Mouse (Mus musculus): ENCODE measurements around the gene Asb2. TPM values are rescaled to one million over a fixed set of nuclear protein-coding genes. Genes with fewer than 3 reads are reported as not detected.

The Asb2 gene
- total RNA-seq (2021) = 1 to 10 TPM; 1.4 to 1.8 TPM

DNA sequence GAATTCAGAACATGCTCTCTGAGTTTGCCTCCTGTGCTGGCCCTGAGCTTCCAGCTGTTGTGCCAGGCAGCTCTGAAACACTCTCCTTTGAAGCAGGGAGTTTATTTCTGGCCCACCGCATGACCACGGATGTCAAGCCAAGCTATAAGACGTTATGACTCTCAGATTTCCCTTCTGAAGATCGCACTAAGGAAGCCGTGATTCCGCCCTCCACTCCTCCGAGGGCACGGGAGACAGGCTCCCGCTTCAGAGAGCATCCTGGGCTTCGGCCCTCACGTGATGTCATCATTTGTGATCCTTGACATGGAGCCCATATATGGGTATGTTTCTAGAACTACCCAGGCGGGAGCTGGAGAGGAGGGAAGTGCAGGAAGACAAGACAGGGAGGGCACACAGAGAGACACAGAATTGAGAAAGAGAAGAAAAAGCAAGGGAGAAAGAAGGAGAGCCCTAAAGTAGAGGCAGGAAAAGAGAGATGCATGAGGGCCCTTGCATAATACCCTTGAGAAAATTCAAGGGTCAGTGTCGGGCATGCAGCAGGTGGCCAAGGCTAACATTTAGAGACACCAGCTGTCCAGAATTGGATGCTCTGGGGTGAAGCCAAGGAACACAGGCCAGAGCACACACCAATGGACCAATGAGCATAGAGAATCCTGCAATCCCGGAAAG, at the start of gene Asb2:
Gene Asb2 (minus strand): TSS at position 256 of the 669 bp plus-strand sequence.
- intact Hi-C loops (cut with DNase I) = no loop called here
- DNase-seq = no peak

DNA sequence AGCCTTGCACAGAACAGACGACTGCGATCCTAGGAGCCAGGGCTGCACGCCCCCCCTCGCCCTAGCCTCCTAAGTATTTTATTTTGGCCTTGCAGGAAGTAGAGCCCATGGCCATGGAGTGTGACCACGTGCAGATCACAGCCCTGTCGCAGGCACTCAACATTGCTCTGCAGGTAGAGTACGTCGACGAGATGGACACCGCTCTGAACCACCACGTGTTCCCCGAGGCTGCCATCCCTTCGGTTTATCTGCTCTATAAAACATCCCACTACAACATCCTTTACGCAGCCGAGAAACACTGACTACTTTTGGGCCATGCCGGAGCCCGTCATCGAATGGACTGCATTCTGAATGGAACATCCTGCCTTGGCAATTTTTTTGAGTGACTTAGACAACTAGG, 48.3 kb upstream of the Asb2 start:
- intact Hi-C loops (cut with DNase I) = no loop called here
- no peak for DNase-seq

- intact Hi-C loops (cut with DNase I) = no loop called here
- DNase-seq = no peak
These were observed 41.0 kb upstream of the Asb2 start for GRCm38 (mm10) chr12:103396751-103397150.

GRCm38 (mm10) chr12:103395486-103396275, 39.9 kb upstream of the Asb2 start:
- intact Hi-C loops (cut with DNase I) = no loop called here
- no peak for DNase-seq

DNA sequence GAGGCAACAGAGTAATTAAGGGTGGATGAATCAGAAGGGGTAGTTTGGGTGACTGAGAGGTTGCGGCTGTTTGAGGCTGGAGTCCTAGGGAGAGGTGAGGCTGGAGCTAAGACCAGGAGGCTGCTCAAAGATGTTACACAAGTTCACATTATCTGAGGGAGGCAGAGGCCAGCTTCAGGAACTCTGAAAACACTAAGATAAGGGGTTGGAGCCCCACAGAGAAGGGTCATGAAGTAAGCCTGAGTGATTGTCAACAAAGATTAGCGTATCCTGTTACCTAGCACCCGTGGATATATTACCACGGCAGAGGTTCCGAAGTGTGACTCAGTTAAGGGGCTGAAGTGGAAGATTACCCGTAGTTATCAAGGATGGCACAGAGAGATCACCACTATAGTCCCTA, 37.7 kb upstream of the Asb2 start:
- no peak for DNase-seq
- intact Hi-C loops (cut with DNase I) = no loop called here

- intact Hi-C loops (cut with DNase I) = no loop called here
- no peak for DNase-seq
These were observed 35.3 kb upstream of the Asb2 start for GRCm38 (mm10) chr12:103391098-103391497.

GRCm38 (mm10) chr12:103389982-103390381, 34.2 kb upstream of the Asb2 start:
- intact Hi-C loops (cut with DNase I) = no loop called here
- no peak for DNase-seq

GRCm38 (mm10) chr12:103389348-103389727, 33.5 kb upstream of the Asb2 start:
- intact Hi-C loops (cut with DNase I) = no loop called here
- no peak for DNase-seq

DNA sequence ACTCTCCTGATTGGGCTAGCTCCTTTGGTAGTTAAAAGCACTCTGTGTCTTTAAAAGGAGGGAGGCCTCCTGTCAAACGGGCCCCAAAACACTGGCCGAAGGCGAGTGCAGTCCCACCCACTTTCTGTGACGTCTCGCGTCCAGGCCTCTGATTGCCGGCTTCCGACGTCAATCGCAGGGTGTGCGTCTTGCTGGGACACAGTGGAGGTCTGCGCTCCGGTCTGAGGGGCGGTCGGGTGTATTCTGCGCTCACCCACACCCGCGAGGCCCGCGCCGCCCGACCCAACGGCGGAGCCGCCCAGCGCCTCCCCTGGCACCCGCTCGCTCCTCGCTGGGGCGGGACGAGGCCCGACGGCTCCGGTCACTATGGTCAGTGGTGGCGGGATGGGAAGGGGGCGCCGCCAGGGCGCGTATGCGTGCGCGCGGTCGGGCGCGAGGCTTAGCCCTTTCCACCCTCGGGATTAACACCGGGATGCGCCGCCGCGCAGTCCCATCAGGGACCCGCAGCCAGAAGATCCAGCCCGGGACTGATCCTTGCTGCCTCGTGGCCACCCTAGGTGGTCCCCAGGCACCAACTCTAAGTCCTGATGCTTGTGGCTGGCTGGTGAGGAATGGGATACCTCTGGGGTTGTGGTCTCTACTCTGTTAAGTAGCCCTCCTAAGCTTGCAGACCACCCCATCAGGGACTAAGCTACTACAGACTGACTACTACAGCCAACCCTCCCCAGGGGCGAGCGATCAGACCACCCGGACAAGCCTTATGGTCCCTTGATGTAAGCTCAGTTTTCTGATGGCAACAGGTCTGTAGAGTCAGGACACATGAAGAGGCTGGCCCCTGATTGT, 32.9 kb upstream of the Asb2 start, which contains the start of gene Otub2:
Gene Otub2 (plus strand): TSS at position 178 of the 843 bp plus-strand sequence.
- peak; percentile 97 for DNase-seq
- intact Hi-C loops (cut with DNase I) = no loop called here

DNA sequence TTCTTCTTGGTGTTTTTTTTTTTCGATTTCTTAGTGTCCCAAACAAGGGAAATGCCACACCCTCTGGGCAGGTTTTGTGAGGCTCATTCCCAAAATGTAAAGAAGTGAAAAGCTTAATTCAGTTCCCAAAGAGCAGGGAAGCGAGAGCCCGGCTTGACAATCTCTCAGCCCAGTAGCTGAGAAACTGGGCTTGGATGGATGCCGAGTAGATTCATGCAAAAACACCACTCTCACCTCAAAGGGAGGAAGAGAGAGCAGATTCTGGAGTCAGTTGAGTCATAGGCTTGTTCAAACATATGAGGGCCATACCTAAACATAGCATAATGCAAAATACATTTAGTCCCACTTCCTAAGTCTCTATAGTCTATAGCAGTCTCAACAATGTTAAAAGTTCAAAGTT, 24.4 kb upstream of the Asb2 start:
- DNase-seq = no peak
- intact Hi-C loops (cut with DNase I) = no loop called here

DNA sequence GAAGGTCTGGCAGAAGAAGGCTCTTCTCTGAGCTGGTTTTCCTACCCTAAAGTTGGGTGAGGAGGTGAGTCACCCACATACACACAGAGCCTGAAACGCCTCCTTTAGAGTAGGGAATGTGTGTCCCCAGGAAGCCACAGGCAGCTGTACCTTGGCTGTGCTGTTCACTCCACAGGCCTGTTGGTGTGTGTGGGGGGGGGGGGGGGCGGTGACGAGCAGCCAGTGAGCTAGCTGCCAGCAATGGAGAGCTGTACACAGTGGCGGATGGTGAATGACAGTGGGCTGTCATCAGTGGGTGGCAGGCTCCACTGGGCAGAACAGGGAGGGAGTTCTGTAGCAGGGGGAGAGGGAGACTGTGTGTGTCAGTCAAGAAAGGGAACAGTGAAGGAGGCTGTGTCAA, 21.0 kb upstream of the Asb2 start:
- DNase-seq = no peak
- intact Hi-C loops (cut with DNase I) = no loop called here

- intact Hi-C loops (cut with DNase I) = no loop called here
- peak; percentile 51 for DNase-seq
These were observed 20.3 kb upstream of the Asb2 start for GRCm38 (mm10) chr12:103376124-103376523.

GRCm38 (mm10) chr12:103373530-103374236, 17.9 kb upstream of the Asb2 start:
- intact Hi-C loops (cut with DNase I) = no loop called here

GRCm38 (mm10) chr12:103371711-103372110, 15.9 kb upstream of the Asb2 start:
- intact Hi-C loops (cut with DNase I) = no loop called here
- DNase-seq = peak; percentile 51

More at GRCm38 (mm10) chr12:103373530-103374236, 17.9 kb upstream of the Asb2 start:
- DNase-seq = no peak

DNA sequence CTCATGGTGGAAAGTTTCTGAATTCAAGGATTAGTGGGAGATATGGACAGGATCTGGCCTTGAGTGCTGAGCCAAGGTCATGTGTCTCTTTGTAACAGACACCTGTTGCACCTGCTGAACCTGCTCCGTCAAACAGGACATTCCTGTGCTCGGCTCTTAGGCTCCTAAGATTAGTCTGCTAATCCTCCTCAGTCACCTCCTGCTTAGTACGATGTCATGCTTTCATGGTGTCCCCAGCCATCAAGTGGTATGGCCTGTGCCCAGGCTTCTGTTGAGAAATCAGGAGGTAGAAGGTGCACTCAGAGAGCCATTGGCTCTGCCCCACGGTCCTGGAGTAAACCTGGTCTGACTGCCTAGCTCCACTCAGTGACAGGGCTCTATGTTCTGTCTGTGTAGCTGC, 15.1 kb upstream of the Asb2 start:
- intact Hi-C loops (cut with DNase I) = no loop called here
- no peak for DNase-seq

GRCm38 (mm10) chr12:103368777-103369176, 13.0 kb upstream of the Asb2 start:
- intact Hi-C loops (cut with DNase I) = no loop called here

GRCm38 (mm10) chr12:103368326-103368669, 12.5 kb upstream of the Asb2 start:
- intact Hi-C loops (cut with DNase I) = no loop called here
- no peak for DNase-seq

More at GRCm38 (mm10) chr12:103368777-103369176, 13.0 kb upstream of the Asb2 start:
- no peak for DNase-seq

- intact Hi-C loops (cut with DNase I) = no loop called here
These were observed 12.0 kb upstream of the Asb2 start for GRCm38 (mm10) chr12:103367620-103368325.

GRCm38 (mm10) chr12:103367171-103367570, 11.4 kb upstream of the Asb2 start:
- DNase-seq = no peak
- intact Hi-C loops (cut with DNase I) = no loop called here

More at GRCm38 (mm10) chr12:103367620-103368325, 12.0 kb upstream of the Asb2 start:
- peak; percentile 88 for DNase-seq

- no peak for DNase-seq
- intact Hi-C loops (cut with DNase I) = no loop called here
These were observed 6.5 kb upstream of the Asb2 start for GRCm38 (mm10) chr12:103362336-103362735.

Data from left cerebral cortex, postnatal 4 days (tissue).